Mouse (Mus musculus) embryonic fibroblast, embryonic 13.5 days (primary cell): ENCODE data around the gene Hoxd10.

Source experiments
- CTCF ChIP-seq: IDR thresholded peaks from 2 replicates; pipeline ENCODE4 v1.5.1; 2011; ENCODE audit warnings: mild to moderate bottlenecking, control low read depth, low read length, moderate library complexity, borderline replicate concordance; ENCODE audit not compliant: insufficient read depth
- POLR2A ChIP-seq: IDR thresholded peaks from 2 replicates; pipeline ENCODE4 v1.6.1; 2011; ENCODE audit warnings: low read depth, mild to moderate bottlenecking, control low read depth, low read length, moderate library complexity

- no peak for TF ChIP-seq CTCF
- TF ChIP-seq POLR2A, result no peak
Measured at GRCm38 (mm10) chr2:74694066-74694465, 2.3 kb downstream of the Hoxd10 start.
